Mouse (Mus musculus): ENCODE measurements around the gene Dapk1.

DNA sequence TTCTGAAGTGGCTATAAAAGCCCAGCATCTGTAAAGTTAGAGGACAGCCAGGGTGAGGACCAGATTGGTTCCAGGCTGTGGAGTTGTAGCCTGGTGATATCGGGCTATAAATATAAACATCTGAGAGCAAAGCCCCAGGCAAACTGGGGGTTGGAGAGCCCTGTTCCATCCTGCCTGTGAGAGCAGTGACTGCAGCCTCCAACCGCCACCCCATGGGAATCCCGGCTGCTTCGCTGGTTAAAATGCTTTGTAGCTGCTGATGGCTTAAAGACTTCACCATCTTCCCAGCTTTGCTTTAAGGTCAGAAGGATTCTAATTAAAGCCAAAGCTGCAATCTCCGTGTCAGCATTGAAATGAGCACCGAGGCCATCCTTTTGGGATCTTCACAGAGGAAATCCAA lies 32.2 kb downstream of the Dapk1 start:
- TF ChIP-seq CTCF (IDR thresholded peaks at IDR 0.05; ENCODE audit: low read depth): no peak
- TF ChIP-seq EP300 (IDR thresholded peaks at IDR 0.05; ENCODE audit: low read depth): no peak

All from heart, postnatal 0 days (tissue).